Mouse (Mus musculus) cortical plate, adult 2 months (tissue): ENCODE measurements at regions not wholly inside any gene's neighbourhood (a gene's known extent, or its start where the extent isn't known, plus 50 kb on each side); places are given as distances from the start of the nearest gene placed in this dataset.

Experiments used
- CTCF ChIP-seq: fragments of 200-500 bp; IDR thresholded peaks from 2 replicates; pipeline ENCODE4 v1.5.1; 2011; ENCODE audit warnings: mild to moderate bottlenecking, control low read depth, low read length; ENCODE audit not compliant: insufficient read depth; ENCODE audit errors: extremely low read depth
- POLR2A ChIP-seq: fragments of 200-500 bp; IDR thresholded peaks from 2 replicates; pipeline ENCODE4 v1.6.1; 2011; ENCODE audit warnings: mild to moderate bottlenecking, low read length, control low read depth; ENCODE audit not compliant: insufficient read depth; ENCODE audit errors: extremely low read depth

- no peak for TF ChIP-seq POLR2A
- peak; percentile 94 for TF ChIP-seq CTCF
Measured at GRCm38 (mm10) chr12:50943741-50944521, 295.0 kb upstream of the Prkd1 start.
